In the genomic region with DNA sequence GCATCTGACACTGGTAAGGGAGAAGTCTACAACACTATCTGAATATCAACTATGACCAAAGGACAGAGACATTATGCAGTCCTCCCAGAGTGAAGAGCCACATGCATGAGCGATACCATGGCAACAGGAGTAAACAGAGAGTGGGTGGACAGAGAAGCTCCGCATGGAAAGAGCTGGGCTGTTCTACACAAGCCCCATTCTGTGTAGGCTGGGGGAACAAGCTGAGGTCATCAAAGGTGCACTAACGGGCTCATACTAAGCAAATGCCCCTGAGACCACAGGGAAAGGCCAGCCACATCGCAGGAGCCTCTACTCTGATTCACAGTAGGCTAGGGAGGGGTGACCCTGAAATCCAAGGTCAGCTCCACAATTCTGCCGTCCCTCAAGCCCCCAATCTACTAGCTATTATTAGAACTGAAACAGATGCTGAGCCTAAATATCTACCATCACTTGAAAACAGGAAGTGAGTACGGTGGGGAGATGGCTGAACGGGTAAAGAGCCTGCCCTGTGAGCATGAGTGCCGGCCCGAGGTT, we compare ENCODE assay signal across 12 mouse cellular contexts. TPM values are rescaled to one million over a fixed set of nuclear protein-coding genes. Genes with fewer than 3 reads are reported as not detected.
DNase-seq lines count a peak whose midpoint lies in the region; ATAC-seq lines count a peak whose summit lies in the region.
"Had no signal": no experiment of that assay in that cellular context is flagged by ENCODE, and none has a peak within 500 bp of the region (broad histone marks: within the 10 kb centered on the region; RNA-seq: fewer than 3 reads in every experiment).

No protein-coding gene starts in this region.

- no peak for DNase-seq in frontal cortex, postnatal 10 days (ENCODE audit: low spot score in 2 of 2)
- DNase-seq in liver, embryonic 11.5 days (ENCODE audit: low spot score), result no peak
- peak; percentile 48 for DNase-seq in CD4-positive helper T cell, adult 2 months (ENCODE audit: low read depth, low spot score)
- peak; percentile 51 for DNase-seq in induced T-regulatory cell, adult 2 months (ENCODE audit: low read depth)
- no peak for DNase-seq in left cerebral cortex, adult 9 months (ENCODE audit: low spot score in 2 of 2)
- no peak for DNase-seq in left cerebral cortex, postnatal 36 days (ENCODE audit: low spot score in 2 of 2)
- DNase-seq: retina, postnatal 1 day had no signal

- H3K9ac ChIP-seq in liver, embryonic 16.5 days (ENCODE audit: low read depth, low read length), result no peak overlapping the region
- no peak overlapping the region for H3K9ac ChIP-seq in liver, embryonic 11.5 days (ENCODE audit: low read depth, low read length)
- H3K9ac ChIP-seq: embryonic facial prominence, embryonic 12.5 days; limb, embryonic 13.5 days had no signal

- no peak overlapping the region for H3K27ac ChIP-seq in liver, embryonic 16.5 days (ENCODE audit: low read length)
- no peak overlapping the region for H3K27ac ChIP-seq in liver, embryonic 11.5 days (ENCODE audit: low read depth, low read length)
- H3K27ac ChIP-seq: embryonic facial prominence, embryonic 12.5 days; limb, embryonic 13.5 days had no signal

- intact Hi-C loops in left cerebral cortex, postnatal 36 days (cut with DNase I), result no loop called here

- peaks cover 32% of the 10 kb centered on the region for H3K36me3 ChIP-seq in liver, embryonic 16.5 days (ENCODE audit: control insufficient read depth, insufficient read depth)
- peaks cover 34% of the 10 kb centered on the region for H3K36me3 ChIP-seq in liver, embryonic 11.5 days (ENCODE audit: control insufficient read depth, insufficient read depth, low read length)

- peaks cover 21% of the 10 kb centered on the region for H3K4me1 ChIP-seq in liver, embryonic 16.5 days (ENCODE audit: control insufficient read depth, low read depth, low read length)
- H3K4me1 ChIP-seq in liver, embryonic 11.5 days (replicated peaks; ENCODE audit: control insufficient read depth, insufficient read depth, low read length), result peaks cover 20% of the 10 kb centered on the region
- H3K4me1 ChIP-seq: embryonic facial prominence, embryonic 12.5 days; limb, embryonic 13.5 days had no signal

- no peaks in the 10 kb centered on the region for H3K27me3 ChIP-seq in liver, embryonic 16.5 days (ENCODE audit: control insufficient read depth, insufficient read depth, low read depth, low read length)
- no peaks in the 10 kb centered on the region for H3K27me3 ChIP-seq in liver, embryonic 11.5 days (replicated peaks; ENCODE audit: control insufficient read depth, insufficient read depth, low read length)
- H3K27me3 ChIP-seq: embryonic facial prominence, embryonic 12.5 days; limb, embryonic 13.5 days had no signal

- ATAC-seq in frontal cortex, adult (ENCODE audit: low TSS enrichment), result peak; percentile 79
- peak; percentile 40; the same call in 1 of the 2 replicates for ATAC-seq in liver, embryonic 16.5 days (ENCODE audit: low read depth)
- ATAC-seq in liver, embryonic 11.5 days (replicated peaks; ENCODE audit: low FRiP score), result no peak
- ATAC-seq: midbrain, embryonic 16.5 days had no signal

- no peak overlapping the region for H3K4me3 ChIP-seq in liver, embryonic 16.5 days (ENCODE audit: low read depth, low read length)
- H3K4me3 ChIP-seq in liver, embryonic 11.5 days (ENCODE audit: low read depth, low read length), result no peak overlapping the region
- H3K4me3 ChIP-seq: embryonic facial prominence, embryonic 12.5 days; limb, embryonic 13.5 days had no signal

- 49% methylated on average over 9 of the region's 9 CpGs for WGBS in liver, embryonic 16.5 days (ENCODE audit: insufficient replicate concordance)
- WGBS in liver, embryonic 11.5 days, result 56% methylated on average over 9 of the region's 9 CpGs

- H3K9me3 ChIP-seq in liver, embryonic 16.5 days (replicated peaks; ENCODE audit: control insufficient read depth, low read length), result no peaks in the 10 kb centered on the region
- no peaks in the 10 kb centered on the region for H3K9me3 ChIP-seq in liver, embryonic 11.5 days (ENCODE audit: control insufficient read depth, low read length)
- H3K9me3 ChIP-seq: embryonic facial prominence, embryonic 12.5 days; limb, embryonic 13.5 days had no signal

- H3K4me2 ChIP-seq in liver, embryonic 16.5 days (ENCODE audit: low read depth, low read length), result no peak overlapping the region
- H3K4me2 ChIP-seq in liver, embryonic 11.5 days, result no peak overlapping the region
- H3K4me2 ChIP-seq: embryonic facial prominence, embryonic 12.5 days; limb, embryonic 13.5 days had no signal

RNA-seq across cellular contexts. Expression of a gene that starts 8.7 kb away (rescaled TPM):
- 9.6 and 10.3 TPM in 2 replicates for polyA plus RNA-seq in liver, embryonic 16.5 days (2015; fragmentation: Nextera tagmentation; extraction: Ambion mirVana)
- polyA plus RNA-seq in liver, embryonic 11.5 days (2014; fragmentation: Nextera tagmentation; extraction: Ambion mirVana), result 15.5 and 19.3 TPM in 2 replicates
- 10 to 100 TPM; 33.4 to 34.6 TPM for total RNA-seq in left cerebral cortex, postnatal 36 days (2021)

RNA-seq across cellular contexts. Expression of a gene that starts 18.0 kb away (rescaled TPM):
- not detected in 2 replicates for polyA plus RNA-seq in liver, embryonic 16.5 days (2015; fragmentation: Nextera tagmentation; extraction: Ambion mirVana)
- not detected in 2 replicates for polyA plus RNA-seq in liver, embryonic 11.5 days (2014; fragmentation: Nextera tagmentation; extraction: Ambion mirVana)
- not detected for total RNA-seq in left cerebral cortex, postnatal 36 days (2021)
- polyA plus RNA-seq: embryonic facial prominence, embryonic 12.5 days; limb, embryonic 13.5 days; midbrain, embryonic 16.5 days had no signal

RNA-seq across cellular contexts. Expression of a gene that starts 24.1 kb away (rescaled TPM):
- 5.7 and 5.9 TPM in 2 replicates for polyA plus RNA-seq in liver, embryonic 16.5 days (2015; fragmentation: Nextera tagmentation; extraction: Ambion mirVana)
- 20.1 and 20.5 TPM in 2 replicates for polyA plus RNA-seq in liver, embryonic 11.5 days (2014; fragmentation: Nextera tagmentation; extraction: Ambion mirVana)
- 1 to 10 TPM; 4.0 to 5.1 TPM for total RNA-seq in left cerebral cortex, postnatal 36 days (2021)

RNA-seq across cellular contexts. Expression of a gene that starts 39.0 kb away (rescaled TPM):
- 8.8 and 10.0 TPM in 2 replicates for polyA plus RNA-seq in liver, embryonic 16.5 days (2015; fragmentation: Nextera tagmentation; extraction: Ambion mirVana)
- polyA plus RNA-seq in liver, embryonic 11.5 days (2014; fragmentation: Nextera tagmentation; extraction: Ambion mirVana), result 2.7 and 3.2 TPM in 2 replicates
- total RNA-seq in left cerebral cortex, postnatal 36 days (2021), result 1 to 10 TPM; 3.1 to 3.5 TPM

Comparison
In these comparisons a context has a peak if more than half of its experiments do, and no peak if none do; other contexts are left out.
1. DNase-seq: peak in CD4-positive helper T cell, adult 2 months (single experiment) and induced T-regulatory cell, adult 2 months (single experiment); none in frontal cortex, postnatal 10 days (0 of 2), liver, embryonic 11.5 days (single experiment), left cerebral cortex, adult 9 months (0 of 2) and left cerebral cortex, postnatal 36 days (0 of 2).